Mouse (Mus musculus) ES-E14 (cell line): ENCODE results near the gene Man1c1.

Experiments
- HCFC1 ChIP-seq: IDR thresholded peaks from 2 replicates; pipeline ENCODE4 v1.6.1; 2012; ENCODE audit warnings: low read length, inconsistent platforms, borderline replicate concordance; ENCODE audit not compliant: insufficient read depth
- MAFK ChIP-seq: IDR thresholded peaks from 2 replicates; pipeline ENCODE4 v1.6.1; 2014; ENCODE audit warnings: mild to moderate bottlenecking, low read depth, low read length, inconsistent platforms; ENCODE audit not compliant: insufficient read depth
- ZC3H11A ChIP-seq: IDR thresholded peaks from 2 replicates; pipeline ENCODE4 v1.6.1; 2012; ENCODE audit warnings: low read depth, mild to moderate bottlenecking, inconsistent platforms, low read length, borderline replicate concordance
- ZNF384 ChIP-seq: IDR thresholded peaks from 2 replicates; pipeline ENCODE4 v1.6.1; 2012; ENCODE audit warnings: low read depth, low read length, inconsistent platforms

DNA sequence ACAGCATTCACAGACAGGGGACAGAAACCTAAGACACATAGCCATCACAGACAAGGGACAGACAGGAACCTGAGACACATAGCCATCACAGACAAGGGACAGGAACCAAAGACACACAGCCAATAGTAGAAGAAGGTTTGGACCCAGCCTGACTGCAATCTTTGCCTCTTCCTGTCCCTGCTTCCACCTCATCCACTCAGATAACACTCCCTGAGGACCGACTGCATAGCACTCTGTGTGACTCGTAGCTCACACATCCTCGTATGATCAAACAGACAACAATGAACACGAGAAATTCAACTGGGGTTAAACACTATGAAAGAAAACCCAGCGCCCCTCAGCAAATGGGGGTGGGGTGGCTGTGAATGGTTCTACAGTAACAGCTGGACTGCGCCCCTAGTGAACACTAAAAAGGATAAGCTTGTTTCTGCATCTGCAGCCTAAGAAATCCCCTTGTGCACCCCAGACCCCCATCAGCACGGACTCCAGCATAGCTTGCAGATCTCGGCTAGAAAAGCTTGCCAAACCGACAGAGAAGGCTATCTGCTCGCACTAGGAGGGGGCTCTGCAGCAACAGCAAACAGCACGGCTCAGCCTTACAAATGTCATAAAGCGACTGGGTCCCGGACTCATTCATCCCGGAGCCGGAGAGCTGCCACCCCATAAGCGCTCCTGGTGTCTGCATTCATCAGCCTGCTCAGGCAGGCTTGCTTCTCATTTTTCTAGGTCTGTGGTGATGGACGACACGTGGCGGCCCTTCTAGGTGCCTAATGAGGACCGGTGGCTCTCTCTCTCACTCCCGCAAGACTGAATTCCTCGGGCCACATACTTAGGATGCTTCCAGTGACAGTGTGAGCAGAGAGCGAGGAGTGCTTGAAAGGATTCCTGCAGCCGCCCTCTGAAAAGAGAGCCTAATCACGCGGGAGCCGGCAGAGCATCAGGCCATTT lies 44.5 kb downstream of the Man1c1 start:
- no peak for TF ChIP-seq ZC3H11A
- no peak for TF ChIP-seq MAFK
- no peak for TF ChIP-seq ZNF384
- no peak for TF ChIP-seq HCFC1
